Mouse (Mus musculus): ENCODE results near the gene Plb1. TPM values are rescaled to one million over a fixed set of nuclear protein-coding genes. Genes with fewer than 3 reads are reported as not detected.

Plb1 gene
- polyA plus RNA-seq, 1 experiment from 2014 or later = 0.38 TPM

DNA sequence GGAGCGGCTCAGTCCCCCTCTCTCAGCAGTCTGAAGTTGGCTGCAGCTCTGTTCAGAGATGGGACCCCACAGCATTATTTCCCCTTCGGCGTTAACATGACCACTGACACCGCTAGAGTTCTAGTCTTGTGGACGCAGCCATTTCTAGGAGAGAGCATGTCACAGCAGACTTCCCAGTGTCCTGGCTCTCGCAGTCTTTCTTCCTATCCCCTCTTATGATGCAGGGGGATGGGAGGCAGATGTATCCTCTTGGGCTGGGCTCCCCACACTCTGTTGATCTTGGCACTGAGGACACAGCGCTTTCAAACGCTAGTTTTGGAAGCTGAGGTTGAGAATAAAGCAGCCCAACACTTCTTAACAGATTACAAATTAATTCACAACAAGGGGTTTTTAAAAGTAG is 24.0 kb upstream of the Plb1 start:
- Histone ChIP-seq H3K27ac (no peak overlapping the region), H3K36me3 (replicated peaks) (no peaks in the 10 kb centered on the region), H3K4me1 (peaks cover 7% of the 10 kb centered on the region; the same call in 1 of the 2 replicates), H3K9me3 (no peaks in the 10 kb centered on the region), H3K4me3 (no peak overlapping the region), H3K27me3 (ENCODE audit: poor library complexity, severe bottlenecking) (no peaks in the 10 kb centered on the region)
- DNase-seq (ENCODE audit: extremely low spot score, low spot score) = no peak
- WGBS = 86% methylated on average over 8 of the region's 8 CpGs

GRCm38 (mm10) chr5:32211011-32211410 is 21.5 kb upstream of the Plb1 start:
- no peak for DNase-seq (ENCODE audit: extremely low spot score, low spot score)
- no peaks in the 10 kb centered on the region for H3K9me3 ChIP-seq
- 61% methylated on average over 2 of the region's 2 CpGs for WGBS
- H3K4me3 ChIP-seq = no peak overlapping the region
- H3K27ac ChIP-seq = no peak overlapping the region
- no peaks in the 10 kb centered on the region for H3K36me3 ChIP-seq (replicated peaks)
- H3K4me1 ChIP-seq = peaks cover 10% of the 10 kb centered on the region; the same call in 1 of the 2 replicates
- H3K27me3 ChIP-seq (ENCODE audit: poor library complexity, severe bottlenecking) = no peaks in the 10 kb centered on the region

GRCm38 (mm10) chr5:32213746-32214145 is 18.8 kb upstream of the Plb1 start:
- DNase-seq (ENCODE audit: extremely low spot score, low spot score) = no peak
- H3K27ac ChIP-seq = no peak overlapping the region
- H3K4me1 ChIP-seq = peaks cover 10% of the 10 kb centered on the region; the same call in 1 of the 2 replicates
- H3K36me3 ChIP-seq (replicated peaks) = no peaks in the 10 kb centered on the region
- H3K9me3 ChIP-seq = no peaks in the 10 kb centered on the region
- H3K4me3 ChIP-seq = no peak overlapping the region
- no peaks in the 10 kb centered on the region for H3K27me3 ChIP-seq (ENCODE audit: poor library complexity, severe bottlenecking)
- WGBS = 63% methylated on average over 4 of the region's 4 CpGs

- Histone ChIP-seq H3K4me1 (peaks cover 10% of the 10 kb centered on the region; the same call in 1 of the 2 replicates), H3K27ac (no peak overlapping the region), H3K4me3 (no peak overlapping the region), H3K27me3 (ENCODE audit: poor library complexity, severe bottlenecking) (no peaks in the 10 kb centered on the region), H3K9me3 (no peaks in the 10 kb centered on the region), H3K36me3 (replicated peaks) (no peaks in the 10 kb centered on the region)
- WGBS = 75% methylated on average over 10 of the region's 10 CpGs
- peak; percentile 63 for DNase-seq (ENCODE audit: extremely low spot score, low spot score)
Measured at GRCm38 (mm10) chr5:32215510-32215909, 17.0 kb upstream of the Plb1 start.

DNA sequence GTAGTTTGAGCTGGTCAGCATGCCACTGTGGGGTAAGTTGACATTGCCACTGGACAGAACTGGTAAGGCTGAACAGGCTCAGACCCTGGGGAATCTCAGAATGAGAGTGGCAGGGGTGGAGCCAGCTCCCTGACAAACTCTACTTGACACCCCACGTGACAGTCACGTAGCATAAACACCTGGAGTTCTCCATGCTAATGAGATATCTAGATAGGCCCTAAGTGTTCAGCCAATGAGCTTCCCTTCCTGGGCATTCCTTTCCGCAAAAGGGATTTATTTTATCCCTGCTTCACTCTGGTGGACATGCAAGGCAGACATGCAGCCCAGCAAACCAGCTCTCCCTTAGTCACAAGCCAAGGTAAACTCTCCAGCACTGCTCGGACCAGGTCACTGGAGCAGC is 16.0 kb upstream of the Plb1 start:
- no peak overlapping the region for H3K27ac ChIP-seq
- H3K4me3 ChIP-seq = no peak overlapping the region
- no peaks in the 10 kb centered on the region for H3K9me3 ChIP-seq
- whole genome bisulfite sequencing = 88% methylated on average over 4 of the region's 4 CpGs
- H3K36me3 ChIP-seq (replicated peaks) = no peaks in the 10 kb centered on the region
- no peak for DNase-seq (ENCODE audit: extremely low spot score, low spot score)
- H3K4me1 ChIP-seq = 0 out of 2 replicates have a peak, but pooled peaks cover 5% of the 10 kb centered on the region
- H3K27me3 ChIP-seq (ENCODE audit: poor library complexity, severe bottlenecking) = no peaks in the 10 kb centered on the region

GRCm38 (mm10) chr5:32217477-32217876 is 15.0 kb upstream of the Plb1 start:
- Histone ChIP-seq H3K27ac (no peak overlapping the region), H3K4me3 (no peak overlapping the region), H3K4me1 (0 out of 2 replicates have a peak, but pooled peaks cover 5% of the 10 kb centered on the region), H3K36me3 (replicated peaks) (no peaks in the 10 kb centered on the region), H3K9me3 (no peaks in the 10 kb centered on the region), H3K27me3 (ENCODE audit: poor library complexity, severe bottlenecking) (no peaks in the 10 kb centered on the region)
- DNase-seq (ENCODE audit: extremely low spot score, low spot score) = no peak
- WGBS = 81% methylated on average over 8 of the region's 8 CpGs

GRCm38 (mm10) chr5:32230372-32230771 is 2.1 kb upstream of the Plb1 start:
- no peak overlapping the region for H3K27ac ChIP-seq
- whole genome bisulfite sequencing = 42% methylated on average over 4 of the region's 4 CpGs
- H3K36me3 ChIP-seq (replicated peaks) = no peaks in the 10 kb centered on the region
- H3K9me3 ChIP-seq = no peaks in the 10 kb centered on the region
- H3K4me3 ChIP-seq = no peak overlapping the region
- H3K27me3 ChIP-seq (ENCODE audit: poor library complexity, severe bottlenecking) = no peaks in the 10 kb centered on the region
- peak; percentile 29 for DNase-seq (ENCODE audit: extremely low spot score, low spot score)
- H3K4me1 ChIP-seq = no peaks in the 10 kb centered on the region

- no peak overlapping the region for H3K27ac ChIP-seq
- peaks cover 9% of the 10 kb centered on the region for H3K4me1 ChIP-seq
- H3K36me3 ChIP-seq (replicated peaks) = no peaks in the 10 kb centered on the region
- no peaks in the 10 kb centered on the region for H3K27me3 ChIP-seq (ENCODE audit: poor library complexity, severe bottlenecking)
- H3K4me3 ChIP-seq = no peak overlapping the region
- no peaks in the 10 kb centered on the region for H3K9me3 ChIP-seq
- 87% methylated on average over 2 of the region's 2 CpGs for WGBS
- DNase-seq (ENCODE audit: extremely low spot score, low spot score) = no peak
Measured at GRCm38 (mm10) chr5:32239337-32239736, 6.8 kb downstream of the Plb1 start.

DNA sequence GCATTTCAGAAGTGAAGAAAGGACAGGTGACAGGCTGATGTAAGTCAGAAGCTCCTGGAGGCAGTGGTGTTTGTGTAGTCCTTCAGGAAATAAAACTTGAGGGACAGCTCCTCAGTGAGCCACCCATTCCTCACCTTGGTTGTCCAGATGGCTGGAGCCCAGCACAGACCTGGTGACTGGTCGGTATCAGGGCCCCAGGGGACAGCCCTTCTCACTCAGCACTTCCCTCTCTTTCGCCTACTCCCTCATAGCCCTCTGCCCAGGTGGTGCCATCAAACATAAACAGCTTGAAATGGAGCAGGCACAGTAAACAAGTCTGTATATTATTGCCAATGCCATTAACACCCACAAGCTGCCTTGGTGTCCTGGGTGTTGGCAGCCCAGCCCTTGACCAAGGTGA is 8.2 kb downstream of the Plb1 start:
- Histone ChIP-seq H3K4me3 (no peak overlapping the region), H3K36me3 (replicated peaks) (no peaks in the 10 kb centered on the region), H3K4me1 (peaks cover 9% of the 10 kb centered on the region), H3K27me3 (ENCODE audit: poor library complexity, severe bottlenecking) (no peaks in the 10 kb centered on the region), H3K27ac (no peak overlapping the region), H3K9me3 (no peaks in the 10 kb centered on the region)
- 68% methylated on average over 2 of the region's 2 CpGs for WGBS
- no peak for DNase-seq (ENCODE audit: extremely low spot score, low spot score)

- H3K4me3 ChIP-seq = no peak overlapping the region
- WGBS = 78% methylated on average over 7 of the region's 7 CpGs
Measured at GRCm38 (mm10) chr5:32243286-32243885, 10.9 kb downstream of the Plb1 start.

GRCm38 (mm10) chr5:32245385-32245784 is 12.9 kb downstream of the Plb1 start:
- Histone ChIP-seq H3K27me3 (ENCODE audit: poor library complexity, severe bottlenecking) (no peaks in the 10 kb centered on the region), H3K36me3 (replicated peaks) (no peaks in the 10 kb centered on the region), H3K4me1 (peaks cover 4% of the 10 kb centered on the region; the same call in 1 of the 2 replicates), H3K4me3 (no peak overlapping the region), H3K9me3 (no peaks in the 10 kb centered on the region), H3K27ac (no peak overlapping the region)
- 91% methylated on average over 3 of the region's 3 CpGs for WGBS
- no peak for DNase-seq (ENCODE audit: extremely low spot score, low spot score)

More at GRCm38 (mm10) chr5:32243286-32243885, 10.9 kb downstream of the Plb1 start:
- H3K9me3 ChIP-seq = no peaks in the 10 kb centered on the region
- H3K27me3 ChIP-seq (ENCODE audit: poor library complexity, severe bottlenecking) = no peaks in the 10 kb centered on the region
- H3K4me1 ChIP-seq = no peaks in the 10 kb centered on the region
- DNase-seq (ENCODE audit: extremely low spot score, low spot score) = no peak
- H3K36me3 ChIP-seq (replicated peaks) = no peaks in the 10 kb centered on the region
- no peak overlapping the region for H3K27ac ChIP-seq

GRCm38 (mm10) chr5:32260751-32261150 is 28.2 kb downstream of the Plb1 start:
- Histone ChIP-seq H3K27me3 (ENCODE audit: poor library complexity, severe bottlenecking) (no peaks in the 10 kb centered on the region), H3K4me3 (no peak overlapping the region), H3K9me3 (no peaks in the 10 kb centered on the region), H3K4me1 (no peaks in the 10 kb centered on the region), H3K27ac (no peak overlapping the region), H3K36me3 (replicated peaks) (no peaks in the 10 kb centered on the region)
- no peak for DNase-seq (ENCODE audit: extremely low spot score, low spot score)
- 59% methylated on average over 5 of the region's 5 CpGs for WGBS

- 86% methylated on average over 3 of the region's 3 CpGs for WGBS
- no peaks in the 10 kb centered on the region for H3K27me3 ChIP-seq (ENCODE audit: poor library complexity, severe bottlenecking)
- no peaks in the 10 kb centered on the region for H3K9me3 ChIP-seq
- no peak for DNase-seq (ENCODE audit: extremely low spot score, low spot score)
- no peak overlapping the region for H3K27ac ChIP-seq
- H3K4me3 ChIP-seq = no peak overlapping the region
- H3K4me1 ChIP-seq = no peaks in the 10 kb centered on the region
- H3K36me3 ChIP-seq (replicated peaks) = no peaks in the 10 kb centered on the region
Measured at GRCm38 (mm10) chr5:32261251-32261650, 28.7 kb downstream of the Plb1 start.

DNA sequence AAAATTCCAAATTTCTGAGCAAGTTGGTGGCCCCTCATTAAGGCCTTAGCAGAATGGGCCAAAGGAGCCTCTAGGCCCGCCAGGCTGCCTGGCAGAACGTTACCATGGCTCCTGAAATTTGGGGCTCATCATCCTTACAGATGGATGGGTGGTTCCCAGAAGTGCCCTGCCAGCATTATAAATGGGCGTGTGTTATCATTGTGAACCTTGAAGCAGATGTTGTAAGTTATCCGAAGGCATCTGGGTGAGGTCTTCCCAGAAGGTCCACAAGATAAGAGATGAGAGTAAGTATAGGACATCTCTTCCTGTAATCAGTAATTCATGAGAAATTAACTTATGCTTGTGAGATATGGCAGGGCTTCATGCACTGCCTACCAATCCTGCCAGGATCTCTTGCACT is 30.0 kb downstream of the Plb1 start:
- Histone ChIP-seq H3K9me3 (no peaks in the 10 kb centered on the region), H3K36me3 (replicated peaks) (no peaks in the 10 kb centered on the region), H3K4me1 (no peaks in the 10 kb centered on the region), H3K4me3 (no peak overlapping the region), H3K27ac (no peak overlapping the region), H3K27me3 (ENCODE audit: poor library complexity, severe bottlenecking) (no peaks in the 10 kb centered on the region)
- no peak for DNase-seq (ENCODE audit: extremely low spot score, low spot score)
- 85% methylated on average over 4 of the region's 4 CpGs for WGBS

Measured in forebrain, embryonic 10.5 days (tissue).